Mouse (Mus musculus) embryonic facial prominence, embryonic 12.5 days (tissue): ENCODE results near the gene Pex13. TPM values are rescaled to one million over a fixed set of nuclear protein-coding genes. Genes with fewer than 3 reads are reported as not detected.

ENCODE experiments used
- ATAC-seq: fragments of 200-750 bp; cut with Nextera tagmentation; 2 replicates; pipeline ENCODE4 v1.8.0; 2017; ENCODE audit not compliant: insufficient number of reproducible peaks, insufficient read depth, low FRiP score, low TSS enrichment
- H3K27ac ChIP-seq: fragments of 300-500 bp; sonication (generic); 2 replicates; pipeline ENCODE4 v1.5.1; 2016; ENCODE audit warnings: mild to moderate bottlenecking
- H3K27me3 ChIP-seq: fragments of 300-500 bp; sonication (generic); 2 replicates; pipeline ENCODE4 v1.6.1; 2016; ENCODE audit warnings: mild to moderate bottlenecking, moderate library complexity
- H3K36me3 ChIP-seq: fragments of 300-500 bp; sonication (generic); 2 replicates; pipeline ENCODE4 v1.6.1; 2016; ENCODE audit warnings: mild to moderate bottlenecking
- H3K4me1 ChIP-seq: fragments of 300-500 bp; sonication (generic); 2 replicates; pipeline ENCODE4 v1.6.1; 2016
- H3K4me2 ChIP-seq: fragments of 300-500 bp; sonication (generic); replicated peaks from 2 replicates; pipeline ENCODE4 v1.6.1; 2016; ENCODE audit warnings: mild to moderate bottlenecking, moderate library complexity
- H3K4me3 ChIP-seq: fragments of 300-500 bp; sonication (generic); 2 replicates; pipeline ENCODE4 v1.5.1; 2016; ENCODE audit warnings: mild to moderate bottlenecking
- H3K9ac ChIP-seq: fragments of 300-500 bp; sonication (generic); 2 replicates; pipeline ENCODE4 v1.6.1; 2016; ENCODE audit warnings: mild to moderate bottlenecking, moderate library complexity
- H3K9me3 ChIP-seq: fragments of 300-500 bp; sonication (generic); 2 replicates; pipeline ENCODE4 v1.6.1; 2016; ENCODE audit warnings: mild to moderate bottlenecking, moderate library complexity
- WGBS: fragments of 180-500 bp; shearing (Covaris S2); methylation state at CpG from one replicate; pipeline ENCODE4 v1.1.7; 2016; 5-methylcytosine and 5-hydroxymethylcytosine counted together
- polyA plus RNA-seq: library from polyadenylated mRNA; unstranded; fragments of >200 nt; fragmentation: Nextera tagmentation; extraction: Ambion mirVana; gene quantifications from 2 replicates; pipeline ENCODE4 v1.2.1, GENCODE M21; 2016

Gene Pex13
- polyA plus RNA-seq = 38.4 and 40.0 TPM in 2 replicates

GRCm38 (mm10) chr11:23665798-23666501 lies at the start of gene Pex13:
Pex13 (minus strand) TSS chr11:23665959.
- WGBS = under 1% methylated on average over 48 of the region's 49 CpGs
- Histone ChIP-seq H3K9ac (peak within 1 kb of the TSS; percentile 92), H3K9me3 (no peaks in the 10 kb centered on the region), H3K27me3 (no peaks in the 10 kb centered on the region), H3K4me3 (peak within 1 kb of the TSS; percentile 96), H3K4me1 (0 out of 2 replicates have a peak, but pooled peaks cover 7% of the 10 kb centered on the region), H3K36me3 (no peaks in the 10 kb centered on the region), H3K27ac (peak within 1 kb of the TSS; percentile 94), H3K4me2 (peak within 1 kb of the TSS; percentile 52)
- ATAC-seq = peak; percentile 98

GRCm38 (mm10) chr11:23712299-23712698 lies 46.5 kb upstream of the Pex13 start:
- H3K27me3 ChIP-seq = no peaks in the 10 kb centered on the region
- no peak overlapping the region for H3K4me2 ChIP-seq
- peaks cover 78% of the 10 kb centered on the region for H3K36me3 ChIP-seq
- H3K4me3 ChIP-seq = no peak overlapping the region
- H3K9ac ChIP-seq = no peak overlapping the region
- H3K27ac ChIP-seq = no peak overlapping the region
- no peaks in the 10 kb centered on the region for H3K9me3 ChIP-seq
- no peak for ATAC-seq
- H3K4me1 ChIP-seq = no peaks in the 10 kb centered on the region
- 87% methylated on average over 3 of the region's 3 CpGs for WGBS

- 86% methylated on average over 7 of the region's 7 CpGs for WGBS
- peaks cover 29% of the 10 kb centered on the region for H3K36me3 ChIP-seq
- no peak overlapping the region for H3K27ac ChIP-seq
- H3K4me2 ChIP-seq = no peak overlapping the region
- H3K9ac ChIP-seq = no peak overlapping the region
- no peaks in the 10 kb centered on the region for H3K9me3 ChIP-seq
- H3K4me3 ChIP-seq = no peak overlapping the region
- no peaks in the 10 kb centered on the region for H3K27me3 ChIP-seq
- no peak for ATAC-seq
- H3K4me1 ChIP-seq = no peaks in the 10 kb centered on the region
Measured at GRCm38 (mm10) chr11:23704604-23705294, 39.0 kb upstream of the Pex13 start.

GRCm38 (mm10) chr11:23701831-23702230 lies 36.1 kb upstream of the Pex13 start:
- no peak for ATAC-seq
- WGBS = 92% methylated on average over 3 of the region's 3 CpGs
- no peak overlapping the region for H3K4me2 ChIP-seq
- no peaks in the 10 kb centered on the region for H3K4me1 ChIP-seq
- peaks cover 12% of the 10 kb centered on the region; the same call in 1 of the 2 replicates for H3K36me3 ChIP-seq
- no peak overlapping the region for H3K27ac ChIP-seq
- no peaks in the 10 kb centered on the region for H3K9me3 ChIP-seq
- H3K9ac ChIP-seq = no peak overlapping the region
- no peaks in the 10 kb centered on the region for H3K27me3 ChIP-seq
- H3K4me3 ChIP-seq = no peak overlapping the region

GRCm38 (mm10) chr11:23699414-23700095 lies 33.8 kb upstream of the Pex13 start:
- Histone ChIP-seq H3K27ac (no peak overlapping the region), H3K36me3 (peaks cover 11% of the 10 kb centered on the region; the same call in 1 of the 2 replicates), H3K27me3 (no peaks in the 10 kb centered on the region), H3K4me3 (no peak overlapping the region), H3K9me3 (no peaks in the 10 kb centered on the region), H3K4me2 (no peak overlapping the region), H3K9ac (no peak overlapping the region), H3K4me1 (no peaks in the 10 kb centered on the region)
- 55% methylated on average over 3 of the region's 3 CpGs for WGBS
- ATAC-seq = no peak

- no peaks in the 10 kb centered on the region for H3K4me1 ChIP-seq
- 71% methylated on average over 2 of the region's 2 CpGs for WGBS
- no peak overlapping the region for H3K4me2 ChIP-seq
- no peaks in the 10 kb centered on the region for H3K27me3 ChIP-seq
- no peaks in the 10 kb centered on the region for H3K9me3 ChIP-seq
- H3K9ac ChIP-seq = no peak overlapping the region
- H3K4me3 ChIP-seq = no peak overlapping the region
- H3K27ac ChIP-seq = no peak overlapping the region
- peaks cover 7% of the 10 kb centered on the region; the same call in 1 of the 2 replicates for H3K36me3 ChIP-seq
- ATAC-seq = no peak
Measured at GRCm38 (mm10) chr11:23698526-23698925, 32.8 kb upstream of the Pex13 start.

- H3K4me2 ChIP-seq = no peak overlapping the region
- H3K4me3 ChIP-seq = no peak overlapping the region
- no peak for ATAC-seq
Measured at GRCm38 (mm10) chr11:23695847-23696246, 30.1 kb upstream of the Pex13 start.

GRCm38 (mm10) chr11:23693286-23693685 lies 27.5 kb upstream of the Pex13 start:
- H3K9me3 ChIP-seq = no peaks in the 10 kb centered on the region
- H3K27ac ChIP-seq = no peak overlapping the region
- peaks cover 10% of the 10 kb centered on the region; the same call in 1 of the 2 replicates for H3K36me3 ChIP-seq
- 88% methylated on average over 2 of the region's 2 CpGs for WGBS
- no peaks in the 10 kb centered on the region for H3K4me1 ChIP-seq
- H3K27me3 ChIP-seq = no peaks in the 10 kb centered on the region
- H3K4me3 ChIP-seq = no peak overlapping the region
- no peak overlapping the region for H3K4me2 ChIP-seq
- no peak overlapping the region for H3K9ac ChIP-seq
- no peak for ATAC-seq

More at GRCm38 (mm10) chr11:23695847-23696246, 30.1 kb upstream of the Pex13 start:
- no peak overlapping the region for H3K27ac ChIP-seq
- H3K36me3 ChIP-seq = peaks cover 7% of the 10 kb centered on the region; the same call in 1 of the 2 replicates
- H3K9me3 ChIP-seq = no peaks in the 10 kb centered on the region
- H3K27me3 ChIP-seq = no peaks in the 10 kb centered on the region
- H3K4me1 ChIP-seq = no peaks in the 10 kb centered on the region
- H3K9ac ChIP-seq = no peak overlapping the region

- H3K27me3 ChIP-seq = no peaks in the 10 kb centered on the region
- H3K9me3 ChIP-seq = no peaks in the 10 kb centered on the region
- no peak overlapping the region for H3K27ac ChIP-seq
- WGBS = 82% methylated on average over 1 of the region's 1 CpGs
- H3K4me3 ChIP-seq = no peak overlapping the region
- H3K4me1 ChIP-seq = no peaks in the 10 kb centered on the region
- H3K36me3 ChIP-seq = peaks cover 15% of the 10 kb centered on the region; the same call in 1 of the 2 replicates
- no peak overlapping the region for H3K9ac ChIP-seq
- no peak for ATAC-seq
- no peak overlapping the region for H3K4me2 ChIP-seq
Measured at GRCm38 (mm10) chr11:23688060-23688459, 22.3 kb upstream of the Pex13 start.

- Histone ChIP-seq H3K4me2 (no peak overlapping the region), H3K9ac (no peak overlapping the region), H3K4me3 (no peak overlapping the region), H3K27me3 (no peaks in the 10 kb centered on the region), H3K4me1 (no peaks in the 10 kb centered on the region), H3K36me3 (peaks cover 19% of the 10 kb centered on the region; the same call in 1 of the 2 replicates), H3K27ac (no peak overlapping the region), H3K9me3 (no peaks in the 10 kb centered on the region)
- WGBS = 92% methylated on average over 5 of the region's 5 CpGs
- ATAC-seq = no peak
Measured at GRCm38 (mm10) chr11:23686671-23687070, 20.9 kb upstream of the Pex13 start.

- Histone ChIP-seq H3K27ac (no peak overlapping the region), H3K9ac (no peak overlapping the region), H3K4me3 (no peak overlapping the region), H3K27me3 (no peaks in the 10 kb centered on the region), H3K4me1 (no peaks in the 10 kb centered on the region), H3K4me2 (no peak overlapping the region), H3K9me3 (no peaks in the 10 kb centered on the region), H3K36me3 (peaks cover 39% of the 10 kb centered on the region; the same call in 1 of the 2 replicates)
- ATAC-seq = no peak
- WGBS = 88% methylated on average over 5 of the region's 5 CpGs
Measured at GRCm38 (mm10) chr11:23682561-23682960, 16.8 kb upstream of the Pex13 start.
